Mouse (Mus musculus): Measurements from ENCODE around the gene Rbm42.
A peak's percentile ranks its signal among the peaks of the same experiment; 100 is the strongest.

The Rbm42 gene

GRCm38 (mm10) chr7:30618658-30619057 lies 31.5 kb downstream of the Rbm42 start:
- no peak for DNase-seq (ENCODE audit: low read depth in 1 of 2, low spot score in 2 of 2)

- DNase-seq (ENCODE audit: low read depth in 1 of 2, low spot score in 2 of 2): no peak
These were observed 34.9 kb downstream of the Rbm42 start for GRCm38 (mm10) chr7:30615049-30615760.

GRCm38 (mm10) chr7:30614454-30614853 lies 35.7 kb downstream of the Rbm42 start:
- no peak for DNase-seq (ENCODE audit: low read depth in 1 of 2, low spot score in 2 of 2)

DNA sequence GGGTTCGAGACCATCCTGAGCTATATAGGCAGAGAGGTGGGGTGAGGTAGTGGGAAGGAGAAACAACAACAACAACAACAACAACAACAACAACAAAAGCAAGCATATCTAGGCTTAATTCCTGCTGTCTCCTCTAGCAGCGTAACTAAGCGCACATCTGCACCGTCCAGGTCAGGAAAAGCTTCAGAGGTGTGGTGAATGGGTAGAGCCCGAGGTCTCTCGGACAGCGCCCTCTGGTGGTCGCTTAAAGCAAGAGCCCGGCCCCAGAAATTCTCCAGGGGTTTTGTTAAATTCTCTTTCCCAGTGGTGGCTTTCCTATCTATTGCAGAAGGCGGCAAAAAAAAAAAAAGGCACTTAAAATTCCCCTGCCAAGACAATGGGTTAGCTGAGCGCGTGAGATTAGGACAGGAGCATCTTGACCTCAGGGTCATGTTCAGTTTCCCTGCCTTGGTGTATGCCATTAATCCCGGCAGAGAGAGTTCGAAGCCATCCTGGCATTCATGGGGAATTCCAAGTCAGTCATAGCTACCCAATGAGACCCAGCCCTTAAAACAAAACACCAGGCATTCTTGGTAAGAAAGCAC lies 36.5 kb downstream of the Rbm42 start:
- DNase-seq (ENCODE audit: low read depth in 1 of 2, low spot score in 2 of 2): peak in 1 of 2 experiments; percentile 34

GRCm38 (mm10) chr7:30612654-30613402 lies 37.3 kb downstream of the Rbm42 start, which contains the start of gene Upk1a:
Gene Upk1a (minus strand): TSS chr7:30612847.
- no peak for DNase-seq (ENCODE audit: low read depth in 1 of 2, low spot score in 2 of 2)

- no peak for DNase-seq (ENCODE audit: low read depth in 1 of 2, low spot score in 2 of 2)
These were observed 40.1 kb downstream of the Rbm42 start for GRCm38 (mm10) chr7:30610043-30610442.

DNA sequence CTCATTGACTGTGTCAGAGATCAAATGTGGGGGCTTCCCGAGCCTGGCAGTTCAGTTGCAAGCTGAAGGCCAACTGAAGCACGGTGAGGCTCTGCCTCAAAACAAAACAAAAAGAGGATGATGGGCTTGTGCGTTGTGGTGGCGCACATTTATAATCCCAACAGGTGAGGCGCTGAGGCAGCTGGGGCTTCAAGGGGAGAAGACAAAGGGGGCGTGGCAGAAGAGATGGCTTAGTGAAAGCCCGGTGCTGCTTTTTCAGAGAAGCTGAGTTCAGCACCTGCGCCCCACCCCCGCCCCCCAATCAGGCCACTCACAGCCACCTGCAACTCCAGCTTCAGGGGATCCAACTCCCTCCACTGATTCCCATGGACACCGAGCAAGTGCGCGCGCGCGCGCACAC lies 41.6 kb downstream of the Rbm42 start:
- no peak for DNase-seq (ENCODE audit: low read depth in 1 of 2, low spot score in 2 of 2)

DNA sequence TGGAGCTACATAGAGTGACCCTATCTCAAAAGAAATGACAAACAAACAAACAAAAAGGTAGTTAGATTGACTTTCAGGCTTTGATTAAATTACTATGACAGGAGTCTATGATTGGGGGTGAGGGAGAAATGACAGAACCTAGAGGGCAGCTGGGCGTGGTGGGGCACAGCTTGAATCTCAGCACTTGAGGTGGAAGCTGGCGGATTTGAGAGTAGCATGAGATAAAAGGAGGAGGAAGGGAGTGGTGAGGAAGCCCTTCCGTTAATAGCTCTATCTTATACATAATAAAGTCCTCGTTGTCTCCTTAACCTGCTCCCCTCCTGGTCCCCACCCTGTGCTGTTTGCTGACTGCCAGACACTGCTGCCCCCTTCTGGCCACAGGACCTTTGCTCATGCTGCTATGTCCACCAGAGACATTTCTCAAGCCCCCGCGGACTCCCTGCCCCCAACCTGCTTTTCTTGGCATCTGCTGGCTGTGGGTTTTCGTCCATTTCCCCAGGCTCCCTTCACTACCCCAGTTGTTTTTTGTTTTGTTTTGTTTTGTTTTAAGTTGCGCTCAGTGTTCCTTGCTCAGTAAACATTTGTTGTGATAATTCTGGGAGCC lies 42.3 kb downstream of the Rbm42 start:
- DNase-seq (ENCODE audit: low read depth in 1 of 2, low spot score in 2 of 2): peak in 1 of 2 experiments; percentile 43

GRCm38 (mm10) chr7:30604944-30605343 lies 45.2 kb downstream of the Rbm42 start:
- no peak for DNase-seq (ENCODE audit: low read depth in 1 of 2, low spot score in 2 of 2)

- no peak for DNase-seq (ENCODE audit: low read depth in 1 of 2, low spot score in 2 of 2)
These were observed 45.7 kb downstream of the Rbm42 start for GRCm38 (mm10) chr7:30604424-30604823.

- DNase-seq (ENCODE audit: low read depth in 1 of 2, low spot score in 2 of 2): no peak
These were observed 47.5 kb downstream of the Rbm42 start for GRCm38 (mm10) chr7:30602583-30602982.

- no peak for DNase-seq (ENCODE audit: low read depth in 1 of 2, low spot score in 2 of 2)
These were observed 49.5 kb downstream of the Rbm42 start for GRCm38 (mm10) chr7:30600651-30601050.

DNA sequence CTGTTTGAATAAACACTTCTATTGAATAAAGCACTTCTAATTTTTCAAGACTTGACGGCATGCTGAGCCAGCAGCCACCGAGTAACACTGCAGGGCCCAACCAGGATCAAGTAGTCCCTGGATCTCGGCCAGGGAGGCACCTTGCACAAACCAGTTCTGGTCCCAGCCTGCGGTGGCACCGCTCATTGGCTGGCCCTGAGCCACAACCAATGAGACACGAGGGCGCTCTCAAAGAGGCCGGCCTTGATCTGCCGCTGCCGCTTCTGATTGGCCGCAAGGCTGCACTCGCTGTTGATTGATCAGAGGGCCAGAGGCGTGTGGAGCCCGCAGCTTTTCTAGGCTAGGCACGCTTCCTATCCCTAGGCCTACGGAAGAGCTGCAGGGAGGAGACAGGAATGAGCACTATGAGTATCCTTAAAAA lies 50.2 kb downstream of the Rbm42 start:
- DNase-seq (ENCODE audit: low read depth in 1 of 2, low spot score in 2 of 2): peak; percentile 21 to 26

DNA sequence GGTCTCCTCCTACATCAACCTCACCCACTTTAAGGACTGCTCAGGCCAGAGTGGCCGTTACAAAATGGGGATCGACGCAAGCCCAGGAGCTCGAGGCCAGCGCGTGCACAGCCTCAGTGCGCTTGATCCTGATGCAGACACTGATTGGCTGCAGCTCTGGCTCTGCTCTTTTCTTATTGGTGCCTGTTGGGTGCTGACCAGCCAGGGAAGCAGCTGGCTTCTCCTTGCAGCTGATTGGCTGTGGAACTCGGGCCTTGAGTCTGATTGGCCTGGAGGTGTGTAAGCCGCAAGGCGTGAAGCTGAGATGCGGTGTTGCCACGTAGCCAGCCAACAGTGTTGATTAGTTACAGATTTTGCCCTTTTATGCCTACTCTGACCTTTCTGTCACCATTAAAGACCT lies 51.3 kb downstream of the Rbm42 start, which contains the start of gene Zbtb32:
TSS of gene Zbtb32 (minus strand) at position 124 of the 400 bp plus-strand sequence.
- no peak for DNase-seq (ENCODE audit: low read depth in 1 of 2, low spot score in 2 of 2)

DNA sequence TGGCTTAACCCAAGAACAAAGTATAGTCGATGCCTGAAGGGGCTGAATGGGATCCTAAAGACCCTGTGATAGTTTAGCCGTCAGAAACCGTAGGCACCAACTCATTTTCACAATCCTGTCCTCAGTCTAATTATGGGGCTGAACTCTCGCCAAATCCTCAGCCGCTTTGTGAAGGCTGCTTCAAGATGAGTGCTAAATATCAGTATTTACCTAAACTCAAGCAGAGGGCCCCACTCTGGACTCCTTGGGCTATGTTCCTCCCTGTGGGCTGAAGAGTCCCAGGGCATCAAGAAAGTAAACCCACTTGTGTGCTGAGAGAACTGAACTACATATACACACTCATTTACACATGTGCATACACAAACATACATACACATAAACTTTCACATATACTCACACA lies 53.3 kb downstream of the Rbm42 start:
- no peak for DNase-seq (ENCODE audit: low read depth in 1 of 2, low spot score in 2 of 2)

GRCm38 (mm10) chr7:30596093-30596492 lies 54.0 kb downstream of the Rbm42 start:
- DNase-seq (ENCODE audit: low read depth in 1 of 2, low spot score in 2 of 2): no peak

- no peak for DNase-seq (ENCODE audit: low read depth in 1 of 2, low spot score in 2 of 2)
These were observed 55.5 kb downstream of the Rbm42 start for GRCm38 (mm10) chr7:30594510-30595024.

GRCm38 (mm10) chr7:30593579-30594509 lies 56.3 kb downstream of the Rbm42 start:
- DNase-seq (ENCODE audit: low read depth in 1 of 2, low spot score in 2 of 2): no peak

- DNase-seq (ENCODE audit: low read depth in 1 of 2, low spot score in 2 of 2): no peak
These were observed 57.2 kb downstream of the Rbm42 start for GRCm38 (mm10) chr7:30592772-30593423.

- DNase-seq (ENCODE audit: low read depth in 1 of 2, low spot score in 2 of 2): no peak
These were observed 58.5 kb downstream of the Rbm42 start for GRCm38 (mm10) chr7:30591605-30591951.

All from monocyte, adult 2 months (primary cell).